Mouse (Mus musculus): ENCODE results near the gene Ehd4. TPM values are rescaled to one million over a fixed set of nuclear protein-coding genes. Genes with fewer than 3 reads are reported as not detected.

Ehd4 gene
- polyA plus RNA-seq, 1 experiment from 2014 or later = 15.9 TPM

DNA sequence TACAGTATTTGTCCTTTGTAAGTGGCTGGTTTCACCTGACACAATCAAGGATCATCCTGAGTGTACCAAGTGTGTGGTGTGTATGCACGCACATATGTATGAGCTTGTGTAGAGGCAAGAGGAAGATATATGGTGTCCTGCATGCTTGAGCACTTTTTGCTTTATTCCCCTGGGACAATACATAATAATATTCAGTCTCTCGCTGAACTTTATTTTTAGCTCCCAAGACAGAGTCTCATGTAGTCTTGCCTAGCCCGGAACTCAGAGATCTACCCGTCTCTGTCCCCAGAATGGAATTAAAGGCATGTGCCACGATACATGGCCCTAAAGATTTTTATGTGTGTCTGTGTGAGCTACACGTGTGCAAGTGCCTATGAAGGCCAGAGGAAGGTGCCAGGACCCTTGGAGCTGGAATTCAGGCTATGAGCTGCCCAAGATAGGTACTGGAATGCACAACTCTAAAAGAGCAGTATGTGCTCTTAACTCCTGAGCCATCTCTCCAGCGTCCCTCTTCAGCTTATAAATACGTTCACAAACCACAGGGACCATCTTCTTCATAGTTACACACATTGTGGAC lies 47.9 kb downstream of the Ehd4 start:
- H3K4me3 ChIP-seq (replicated peaks) = no peak overlapping the region
- ATAC-seq (ENCODE audit: low FRiP score) = no peak
- no peaks in the 10 kb centered on the region for H3K9me3 ChIP-seq (replicated peaks)
- WGBS = 90% methylated on average over 8 of the region's 8 CpGs
- no peak overlapping the region for H3K4me2 ChIP-seq
- H3K36me3 ChIP-seq = no peaks in the 10 kb centered on the region
- H3K9ac ChIP-seq (replicated peaks) = no peak overlapping the region
- no peak overlapping the region for H3K27ac ChIP-seq (replicated peaks)
- no peaks in the 10 kb centered on the region for H3K4me1 ChIP-seq
- no peaks in the 10 kb centered on the region for H3K27me3 ChIP-seq (replicated peaks)

DNA sequence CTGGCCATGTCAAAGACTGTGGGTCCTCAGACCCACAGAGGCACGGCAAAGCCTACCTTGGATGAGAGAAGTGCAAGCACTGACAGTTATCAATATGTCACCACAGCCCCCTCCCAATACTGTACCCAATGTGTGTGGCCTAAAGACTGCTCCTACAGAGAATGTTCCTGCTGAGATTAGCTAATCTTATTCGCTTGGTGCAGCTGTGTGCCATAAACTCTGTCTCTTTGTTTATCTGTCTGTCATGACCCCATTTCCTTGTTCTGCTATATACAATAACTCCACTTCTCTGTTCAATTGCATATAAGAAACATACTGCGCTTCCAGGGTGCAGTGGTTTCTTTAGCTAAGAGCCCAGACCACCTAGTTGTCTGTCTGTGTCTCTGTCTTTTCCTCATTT lies 48.5 kb downstream of the Ehd4 start:
- Histone ChIP-seq H3K9ac (replicated peaks) (no peak overlapping the region), H3K4me2 (no peak overlapping the region), H3K4me1 (no peaks in the 10 kb centered on the region), H3K4me3 (replicated peaks) (no peak overlapping the region), H3K9me3 (replicated peaks) (no peaks in the 10 kb centered on the region), H3K27me3 (replicated peaks) (no peaks in the 10 kb centered on the region), H3K27ac (replicated peaks) (no peak overlapping the region), H3K36me3 (no peaks in the 10 kb centered on the region)
- no peak for ATAC-seq (ENCODE audit: low FRiP score)
- 54% methylated on average over 3 of the region's 3 CpGs for WGBS

DNA sequence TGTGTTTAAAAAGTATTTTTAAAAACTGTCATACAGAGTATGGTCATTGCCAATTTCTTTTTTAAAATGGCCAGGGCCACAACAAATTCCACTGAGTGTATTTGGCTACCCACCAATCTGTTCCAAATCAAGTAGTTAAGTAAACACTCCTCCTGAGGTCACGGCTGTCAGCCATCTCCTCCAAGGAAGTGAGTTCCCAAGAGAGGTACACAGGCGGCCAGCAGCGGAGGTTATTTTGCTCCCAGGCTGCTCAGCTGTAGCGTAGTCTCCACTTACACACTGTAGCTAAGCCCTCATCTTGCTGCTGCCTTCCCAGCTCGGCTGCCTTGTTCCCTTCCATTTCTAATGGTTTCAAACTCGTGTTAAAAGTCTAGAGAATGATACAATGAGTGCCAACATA lies 51.5 kb downstream of the Ehd4 start:
- H3K27me3 ChIP-seq (replicated peaks) = no peaks in the 10 kb centered on the region
- no peak overlapping the region for H3K27ac ChIP-seq (replicated peaks)
- H3K9me3 ChIP-seq (replicated peaks) = no peaks in the 10 kb centered on the region
- no peak for ATAC-seq (ENCODE audit: low FRiP score)
- no peaks in the 10 kb centered on the region for H3K4me1 ChIP-seq
- H3K9ac ChIP-seq (replicated peaks) = no peak overlapping the region
- no peaks in the 10 kb centered on the region for H3K36me3 ChIP-seq
- no peak overlapping the region for H3K4me2 ChIP-seq
- WGBS = 71% methylated on average over 6 of the region's 6 CpGs
- H3K4me3 ChIP-seq (replicated peaks) = no peak overlapping the region

DNA sequence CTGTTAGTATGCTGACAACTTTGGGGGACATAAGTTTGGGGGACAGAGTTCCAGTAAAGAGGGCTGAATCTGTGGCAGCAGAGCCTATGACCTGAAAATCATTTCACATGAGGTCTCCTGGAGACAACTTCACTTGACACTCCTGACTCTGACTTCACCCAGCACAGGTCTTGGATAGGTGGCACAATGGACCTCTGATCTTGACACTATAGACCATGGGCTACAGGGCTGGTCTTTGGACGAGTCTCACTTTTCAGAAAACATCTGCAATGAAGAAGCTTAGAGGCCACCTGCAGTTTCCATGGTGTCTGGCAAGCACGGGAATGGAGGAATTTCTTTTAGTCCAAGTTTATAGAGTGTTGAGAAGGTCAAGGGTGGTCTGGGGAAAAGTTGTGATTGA lies 52.0 kb downstream of the Ehd4 start:
- H3K27me3 ChIP-seq (replicated peaks) = no peaks in the 10 kb centered on the region
- no peak overlapping the region for H3K27ac ChIP-seq (replicated peaks)
- 67% methylated on average over 2 of the region's 2 CpGs for WGBS
- no peaks in the 10 kb centered on the region for H3K4me1 ChIP-seq
- no peak overlapping the region for H3K4me3 ChIP-seq (replicated peaks)
- no peaks in the 10 kb centered on the region for H3K36me3 ChIP-seq
- ATAC-seq (ENCODE audit: low FRiP score) = no peak
- H3K4me2 ChIP-seq = no peak overlapping the region
- H3K9ac ChIP-seq (replicated peaks) = no peak overlapping the region
- H3K9me3 ChIP-seq (replicated peaks) = no peaks in the 10 kb centered on the region

DNA sequence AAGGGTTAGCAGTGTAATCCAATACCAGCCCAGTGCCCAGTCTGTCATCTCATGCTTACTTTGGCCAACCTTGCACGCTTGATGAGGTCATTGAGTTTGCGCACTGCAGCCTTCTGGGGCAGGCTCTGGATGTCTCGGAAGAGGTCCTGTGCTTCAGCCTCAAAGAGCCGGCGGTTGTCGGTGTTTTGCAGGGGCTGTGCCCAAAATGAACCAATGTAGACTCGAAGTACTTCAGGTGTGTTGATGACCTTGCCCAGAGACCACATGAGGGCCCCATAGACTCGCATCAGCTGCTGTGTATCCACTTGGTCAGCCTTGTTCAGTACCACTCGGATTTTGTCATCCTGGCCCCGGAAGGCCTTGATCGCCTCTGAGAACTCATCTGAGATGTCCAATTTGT lies 52.4 kb downstream of the Ehd4 start:
- no peak overlapping the region for H3K9ac ChIP-seq (replicated peaks)
- 96% methylated on average over 11 of the region's 11 CpGs for WGBS
- no peak overlapping the region for H3K4me3 ChIP-seq (replicated peaks)
- H3K27ac ChIP-seq (replicated peaks) = no peak overlapping the region
- H3K4me2 ChIP-seq = no peak overlapping the region
- H3K4me1 ChIP-seq = no peaks in the 10 kb centered on the region
- no peaks in the 10 kb centered on the region for H3K36me3 ChIP-seq
- no peaks in the 10 kb centered on the region for H3K9me3 ChIP-seq (replicated peaks)
- H3K27me3 ChIP-seq (replicated peaks) = no peaks in the 10 kb centered on the region
- ATAC-seq (ENCODE audit: low FRiP score) = no peak

DNA sequence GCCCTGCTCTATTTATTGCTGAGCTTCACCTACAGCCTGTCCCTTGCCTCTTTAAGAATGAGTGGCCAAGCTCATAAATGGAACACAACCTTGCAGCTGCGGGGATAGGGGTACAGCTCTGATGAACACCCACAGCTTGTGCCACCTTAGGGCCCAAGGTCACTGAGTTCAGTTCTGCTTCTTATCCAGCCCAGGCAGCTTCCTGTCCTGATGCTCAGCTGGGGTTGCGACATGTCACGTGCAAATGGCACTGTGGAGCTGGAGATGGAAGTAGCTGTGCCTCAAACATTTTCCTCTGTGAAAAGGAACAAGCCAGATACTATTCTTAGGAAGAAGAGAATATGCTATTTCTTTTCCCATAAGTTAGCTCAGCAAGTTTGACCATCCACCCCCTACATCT lies 54.5 kb downstream of the Ehd4 start:
- H3K9me3 ChIP-seq (replicated peaks) = no peaks in the 10 kb centered on the region
- 92% methylated on average over 3 of the region's 3 CpGs for WGBS

DNA sequence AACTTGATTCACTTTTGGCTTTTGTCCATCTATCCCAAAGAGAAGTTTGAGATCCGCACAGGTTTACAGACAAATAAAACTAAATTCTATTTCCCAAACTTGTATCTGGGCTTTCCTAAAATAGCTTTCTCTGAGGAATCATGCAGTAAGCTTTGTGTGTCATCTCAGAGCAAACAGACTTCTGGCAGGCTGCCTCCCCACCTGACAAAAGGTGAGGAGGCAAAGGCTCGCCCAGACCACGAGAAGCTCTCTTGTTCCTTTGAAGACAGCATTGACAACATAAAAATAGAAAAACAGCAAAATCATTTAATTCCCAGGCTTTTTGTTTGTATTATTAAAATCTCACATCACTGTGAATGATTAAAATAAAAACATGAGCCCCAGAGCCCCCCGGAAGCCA lies 55.1 kb downstream of the Ehd4 start:
- 90% methylated on average over 4 of the region's 4 CpGs for WGBS
- Histone ChIP-seq H3K4me3 (replicated peaks) (no peak overlapping the region), H3K27ac (replicated peaks) (no peak overlapping the region), H3K4me1 (no peaks in the 10 kb centered on the region), H3K4me2 (no peak overlapping the region), H3K36me3 (no peaks in the 10 kb centered on the region), H3K9ac (replicated peaks) (no peak overlapping the region), H3K27me3 (replicated peaks) (no peaks in the 10 kb centered on the region), H3K9me3 (replicated peaks) (no peaks in the 10 kb centered on the region)
- no peak for ATAC-seq (ENCODE audit: low FRiP score)

More for the DNA sequence above, 54.5 kb downstream of the Ehd4 start:
- no peak overlapping the region for H3K9ac ChIP-seq (replicated peaks)
- H3K4me2 ChIP-seq = no peak overlapping the region
- H3K4me1 ChIP-seq = no peaks in the 10 kb centered on the region
- ATAC-seq (ENCODE audit: low FRiP score) = no peak
- H3K4me3 ChIP-seq (replicated peaks) = no peak overlapping the region
- no peaks in the 10 kb centered on the region for H3K36me3 ChIP-seq
- no peaks in the 10 kb centered on the region for H3K27me3 ChIP-seq (replicated peaks)
- H3K27ac ChIP-seq (replicated peaks) = no peak overlapping the region

DNA sequence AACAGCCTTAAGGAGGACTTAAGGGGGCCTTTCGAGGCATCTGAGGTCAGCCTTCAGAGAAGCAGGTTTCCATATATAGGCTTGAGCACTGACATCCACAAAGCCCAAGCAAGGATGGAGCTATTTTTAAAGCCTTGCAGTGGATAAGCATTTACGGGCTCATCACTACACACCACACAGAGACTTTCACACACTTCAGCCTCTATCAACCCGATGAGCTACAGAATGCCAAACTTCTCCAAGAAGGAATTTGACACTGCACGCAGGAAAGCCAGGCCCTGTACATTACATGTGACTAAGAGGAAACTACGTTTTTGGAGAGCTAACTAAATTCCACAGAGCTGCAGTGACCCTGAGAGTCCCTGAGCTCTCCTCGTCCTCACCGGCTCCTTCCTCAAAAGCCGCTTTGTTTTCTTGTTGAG lies 55.6 kb downstream of the Ehd4 start:
- no peak for ATAC-seq (ENCODE audit: low FRiP score)
- H3K9ac ChIP-seq (replicated peaks) = no peak overlapping the region
- no peak overlapping the region for H3K4me2 ChIP-seq
- no peak overlapping the region for H3K27ac ChIP-seq (replicated peaks)
- H3K9me3 ChIP-seq (replicated peaks) = no peaks in the 10 kb centered on the region
- no peak overlapping the region for H3K4me3 ChIP-seq (replicated peaks)
- H3K36me3 ChIP-seq = no peaks in the 10 kb centered on the region
- 69% methylated on average over 8 of the region's 8 CpGs for WGBS
- peaks cover 2% of the 10 kb centered on the region; the same call in 1 of the 2 replicates for H3K4me1 ChIP-seq
- no peaks in the 10 kb centered on the region for H3K27me3 ChIP-seq (replicated peaks)

DNA sequence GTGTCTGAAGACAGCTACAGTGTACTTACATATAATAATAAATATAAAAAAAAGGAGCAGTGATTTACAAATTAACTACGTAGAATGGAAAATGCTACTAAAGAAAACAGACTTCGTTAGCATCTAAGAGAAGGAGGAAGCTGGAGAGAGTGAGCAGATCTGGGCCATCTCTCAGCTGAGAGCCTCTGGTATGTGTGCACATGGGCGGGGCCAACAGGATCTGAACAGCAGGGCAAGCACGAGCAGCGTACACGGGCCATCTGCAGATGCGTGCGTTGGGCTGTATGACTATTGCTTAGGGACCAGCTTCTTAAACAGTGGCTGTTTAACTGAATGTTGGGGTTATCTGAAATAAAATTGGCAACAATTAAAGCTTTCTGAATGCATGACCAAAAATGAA lies 56.5 kb downstream of the Ehd4 start:
- Histone ChIP-seq H3K4me3 (replicated peaks) (no peak overlapping the region), H3K9ac (replicated peaks) (no peak overlapping the region), H3K36me3 (no peaks in the 10 kb centered on the region), H3K9me3 (replicated peaks) (no peaks in the 10 kb centered on the region), H3K27me3 (replicated peaks) (no peaks in the 10 kb centered on the region), H3K27ac (replicated peaks) (no peak overlapping the region), H3K4me2 (no peak overlapping the region), H3K4me1 (peaks cover 3% of the 10 kb centered on the region; the same call in 1 of the 2 replicates)
- 88% methylated on average over 8 of the region's 8 CpGs for WGBS
- ATAC-seq (ENCODE audit: low FRiP score) = no peak

DNA sequence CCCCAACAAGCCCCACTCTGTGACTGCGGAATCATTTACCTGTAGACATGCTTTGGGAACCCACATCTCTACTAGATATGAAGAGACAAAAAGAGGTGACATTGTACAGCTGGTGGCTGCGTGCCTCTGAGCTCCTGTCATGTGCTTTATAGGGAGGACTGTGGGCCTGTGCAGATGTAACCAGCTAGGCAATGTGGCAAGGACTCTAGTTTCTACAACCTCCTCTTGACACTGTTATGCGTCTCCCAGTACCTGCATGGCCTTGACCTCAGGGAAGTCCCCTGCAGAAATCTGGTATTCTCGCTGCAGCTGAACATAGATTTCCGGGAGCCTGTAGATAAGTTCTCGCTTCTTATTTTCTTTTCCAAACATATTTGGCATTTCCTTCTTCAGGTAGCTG lies 57.7 kb downstream of the Ehd4 start:
- Histone ChIP-seq H3K9me3 (replicated peaks) (no peaks in the 10 kb centered on the region), H3K4me3 (replicated peaks) (no peak overlapping the region), H3K9ac (replicated peaks) (no peak overlapping the region), H3K4me2 (no peak overlapping the region), H3K27me3 (replicated peaks) (no peaks in the 10 kb centered on the region), H3K27ac (replicated peaks) (no peak overlapping the region), H3K36me3 (no peaks in the 10 kb centered on the region), H3K4me1 (peaks cover 3% of the 10 kb centered on the region; the same call in 1 of the 2 replicates)
- ATAC-seq (ENCODE audit: low FRiP score) = no peak
- 96% methylated on average over 6 of the region's 6 CpGs for WGBS

DNA sequence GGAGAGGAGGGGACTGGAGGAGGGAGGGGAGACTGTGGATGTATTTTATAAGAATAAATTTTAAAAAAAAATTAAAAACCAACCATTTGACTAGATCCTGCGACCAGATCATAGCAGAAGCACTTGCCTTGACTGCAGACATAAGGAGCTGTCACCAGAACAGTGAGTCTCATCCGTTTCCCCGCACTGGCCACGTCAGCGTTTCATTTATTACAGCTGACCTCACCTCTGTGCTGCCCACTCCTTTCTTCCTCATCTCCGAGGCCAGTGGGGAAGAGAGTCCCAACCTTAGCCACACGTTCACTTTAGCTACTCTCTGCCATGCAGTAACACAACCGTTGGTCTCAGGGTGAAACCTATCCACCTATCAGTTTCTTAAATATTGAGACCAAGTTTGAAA lies 58.2 kb downstream of the Ehd4 start:
- Histone ChIP-seq H3K27ac (replicated peaks) (no peak overlapping the region), H3K4me3 (replicated peaks) (no peak overlapping the region), H3K4me2 (no peak overlapping the region), H3K4me1 (peaks cover 3% of the 10 kb centered on the region; the same call in 1 of the 2 replicates), H3K9me3 (replicated peaks) (no peaks in the 10 kb centered on the region), H3K9ac (replicated peaks) (no peak overlapping the region), H3K36me3 (no peaks in the 10 kb centered on the region), H3K27me3 (replicated peaks) (no peaks in the 10 kb centered on the region)
- no peak for ATAC-seq (ENCODE audit: low FRiP score)
- 84% methylated on average over 8 of the region's 8 CpGs for WGBS

DNA sequence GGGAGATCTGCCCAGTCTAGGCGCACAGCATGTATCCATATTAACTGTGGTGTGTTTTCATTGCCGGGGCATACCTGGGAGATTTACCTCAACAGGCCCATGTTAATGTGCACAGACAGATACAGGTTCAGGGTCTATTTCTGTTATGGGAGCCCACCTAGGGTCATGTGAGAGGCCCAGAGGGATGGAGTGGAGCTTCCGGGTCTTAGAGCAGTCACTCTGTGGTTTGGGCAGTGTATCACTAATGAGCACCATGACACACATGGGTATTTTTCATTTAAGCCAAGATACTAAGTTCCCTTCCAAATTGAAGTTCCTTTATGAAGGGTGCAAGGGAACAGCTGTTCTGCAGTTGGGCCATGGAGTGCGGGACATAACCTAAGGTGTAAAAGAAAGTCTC lies 59.2 kb downstream of the Ehd4 start:
- ATAC-seq (ENCODE audit: low FRiP score) = no peak
- H3K4me3 ChIP-seq (replicated peaks) = no peak overlapping the region
- H3K27ac ChIP-seq (replicated peaks) = no peak overlapping the region
- peaks cover 3% of the 10 kb centered on the region; the same call in 1 of the 2 replicates for H3K4me1 ChIP-seq
- 95% methylated on average over 4 of the region's 4 CpGs for WGBS
- no peaks in the 10 kb centered on the region for H3K9me3 ChIP-seq (replicated peaks)
- no peak overlapping the region for H3K9ac ChIP-seq (replicated peaks)
- H3K27me3 ChIP-seq (replicated peaks) = no peaks in the 10 kb centered on the region
- no peak overlapping the region for H3K4me2 ChIP-seq
- no peaks in the 10 kb centered on the region for H3K36me3 ChIP-seq

Data from neural tube, embryonic 15.5 days (tissue).